Mouse (Mus musculus): ENCODE results near the gene Sult2a3. TPM values are rescaled to one million over a fixed set of nuclear protein-coding genes. Genes with fewer than 3 reads are reported as not detected.
"Not testable (repeated sequence)": the region's sequence is repeated elsewhere in the genome, so short reads cannot be mapped to it uniquely, and the experiment has no call there.

Gene Sult2a3
- total RNA-seq (2022), result not detected

DNA sequence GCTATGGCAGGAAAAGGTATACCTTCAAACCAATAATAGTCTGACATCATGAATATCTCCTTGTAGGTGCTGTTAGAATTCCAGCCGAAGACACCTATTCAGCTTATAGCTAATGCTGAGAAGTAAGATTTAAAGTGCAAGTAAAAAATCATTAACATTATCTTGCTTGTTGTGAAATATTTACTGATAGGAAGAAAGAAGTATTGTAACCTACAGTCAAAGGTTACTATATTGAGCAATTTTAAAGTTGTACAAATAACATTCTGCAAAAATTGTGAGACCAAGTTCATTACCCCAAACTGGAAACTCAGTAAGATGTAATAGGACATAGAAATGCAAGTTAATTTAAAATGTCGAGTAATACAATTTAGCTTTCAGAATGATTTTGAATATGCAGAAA, at the start of gene Sult2a3:
Gene Sult2a3, minus strand, starts transcription at position 101 of the 400 bp plus-strand sequence.
- DNase-seq (ENCODE audit: low spot score), result no peak

DNA sequence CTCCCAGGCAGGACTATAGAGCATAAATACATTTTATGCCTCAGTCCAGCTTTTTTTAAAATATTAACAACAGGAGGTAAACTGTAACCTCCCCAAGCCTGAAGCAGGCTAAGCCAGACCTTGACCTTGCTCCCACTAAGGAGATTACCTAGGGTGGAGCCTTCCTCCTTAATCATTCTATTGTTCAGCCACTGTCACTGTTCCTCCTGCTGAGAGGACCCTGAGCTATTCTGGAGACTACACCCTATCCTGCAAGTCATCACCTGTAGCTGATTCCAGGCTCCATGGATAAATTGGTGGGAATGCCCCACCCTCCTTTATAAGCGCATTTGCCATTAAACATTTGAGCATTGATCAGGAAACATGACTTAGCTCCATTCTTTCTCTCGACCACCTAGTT, 2.4 kb downstream of the Sult2a3 start:
- DNase-seq (ENCODE audit: low spot score), result no peak

DNA sequence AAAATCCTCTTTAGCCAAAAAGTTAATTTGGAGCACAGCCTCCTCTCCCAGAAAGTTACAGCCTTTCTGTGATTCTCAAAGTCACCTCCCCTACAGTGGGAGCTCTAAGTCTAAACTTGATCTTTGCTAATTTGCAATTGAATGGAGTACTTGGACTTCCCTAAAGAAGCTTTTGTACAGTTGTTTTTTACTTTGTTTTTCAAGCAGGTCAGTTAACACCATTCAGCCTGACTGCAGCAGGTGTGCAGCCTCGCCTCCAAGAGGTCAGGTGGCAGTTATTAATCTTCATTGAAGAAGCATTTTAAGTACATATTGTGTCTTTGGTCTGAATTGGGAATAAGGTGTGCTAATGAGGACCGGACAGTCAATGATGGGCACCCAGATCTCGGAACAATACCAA, 3.0 kb downstream of the Sult2a3 start:
- DNase-seq (ENCODE audit: low spot score), result not testable (repeated sequence)

DNA sequence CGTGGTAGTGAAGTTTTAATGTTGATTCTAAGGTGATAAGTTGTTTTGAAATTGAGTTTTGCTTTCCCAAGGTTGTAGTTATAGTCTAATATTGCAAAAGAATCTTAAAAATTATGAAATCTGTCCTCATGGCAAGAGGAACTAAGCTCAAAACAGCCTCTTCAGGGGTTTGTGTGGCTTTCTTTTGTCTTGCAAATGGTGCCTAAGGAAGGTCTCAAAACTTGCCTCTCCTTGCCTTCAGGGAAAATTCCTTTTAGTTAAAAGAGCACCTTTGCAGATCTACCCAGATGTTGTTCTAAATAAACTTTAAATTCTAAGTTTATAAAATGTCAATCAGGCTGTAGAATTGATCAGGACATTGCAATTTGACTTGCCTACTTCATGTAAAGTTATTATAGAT, 6.1 kb downstream of the Sult2a3 start:
- no peak for DNase-seq (ENCODE audit: low spot score)

DNA sequence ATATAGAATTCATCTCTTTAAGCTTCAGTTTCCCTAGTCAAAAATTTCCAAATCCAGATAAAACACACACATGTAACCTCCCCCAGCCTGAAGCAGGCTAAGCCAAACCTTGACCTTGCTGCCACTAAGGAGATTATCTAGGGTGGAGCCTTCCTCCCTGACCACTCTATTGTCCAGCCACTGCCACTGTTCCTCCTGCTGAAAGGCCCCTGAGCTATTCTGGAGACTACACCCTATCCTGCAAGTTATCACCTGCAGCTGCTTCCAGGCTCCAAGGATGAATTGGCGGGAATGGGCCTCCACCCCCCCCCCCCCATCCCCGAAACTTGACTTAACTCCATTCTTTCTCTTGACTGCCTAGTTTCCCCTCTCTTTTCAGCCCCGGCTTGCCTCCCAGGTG, 8.4 kb downstream of the Sult2a3 start:
- DNase-seq (ENCODE audit: low spot score), result not testable (repeated sequence)

DNA sequence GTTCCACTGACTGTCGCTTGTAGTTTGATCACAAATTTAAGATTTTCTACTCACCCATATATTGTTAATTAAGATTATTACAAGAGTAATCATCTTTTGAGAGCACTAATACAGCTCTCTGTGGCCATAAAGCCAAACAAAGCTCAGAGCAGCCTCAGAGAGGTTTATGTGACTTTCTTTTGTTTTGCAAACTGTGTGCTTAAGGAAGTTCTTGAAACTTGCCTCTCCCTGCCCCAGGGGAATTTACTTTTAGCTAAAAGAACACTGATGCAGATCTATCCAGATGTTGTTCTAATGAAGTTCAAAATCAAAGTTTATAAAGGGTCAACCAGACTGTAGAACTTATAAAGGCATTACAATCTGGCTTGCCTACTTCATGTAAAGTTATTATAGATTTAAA, 75.0 kb downstream of the Sult2a3 start:
- DNase-seq (ENCODE audit: low spot score), result not testable (repeated sequence)

DNA sequence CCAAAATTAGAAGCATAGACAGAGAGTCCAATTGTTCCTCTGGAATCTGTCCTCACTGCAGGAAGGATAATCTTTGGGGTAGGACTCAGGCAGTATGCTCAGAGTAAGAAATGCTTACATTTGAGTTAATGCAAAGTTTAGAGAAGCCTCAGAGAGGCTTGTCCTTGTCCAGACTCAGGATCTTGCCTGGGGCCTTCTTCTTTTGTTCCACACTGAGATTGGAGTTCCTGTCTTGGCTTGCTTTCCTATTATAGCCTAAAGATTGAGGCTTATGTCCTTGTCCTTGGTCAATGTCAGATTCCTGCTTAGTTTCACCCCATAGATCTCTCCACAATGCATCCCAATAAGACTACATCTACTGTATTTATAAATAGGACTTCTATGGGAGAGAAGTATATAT, 92.0 kb downstream of the Sult2a3 start:
- not testable (repeated sequence) for DNase-seq (ENCODE audit: low spot score)

Other genes with a start within 250 kb of the Sult2a3 start
- gene Sult2a4, start 133.4 kb downstream of the Sult2a3 start, total RNA-seq (2022), result not detected
- not detected for gene Sult2a6, start 131.8 kb upstream of the Sult2a3 start, total RNA-seq (2022)
- not detected for gene Obox8, start 210.5 kb upstream of the Sult2a3 start, total RNA-seq (2022)